In genomic region chr14:14120230-14121096, GRCm38 (mm10) we compare ENCODE assay signal across 8 mouse cellular contexts. TPM values are rescaled to one million over a fixed set of nuclear protein-coding genes. Genes with fewer than 3 reads are reported as not detected.
DNase-seq lines count a peak whose midpoint lies in the region; ATAC-seq and TF ChIP-seq lines count a peak whose summit lies in the region.

Gene Psmd6, minus strand, starts transcription at chr14:14120984.

- H3K27me3 ChIP-seq in forebrain, embryonic 15.5 days, result no peaks in the 10 kb centered on the region

- no peak within 1 kb of the TSS for H3K27ac ChIP-seq in ES-E14 (ENCODE audit: insufficient read depth, low read depth, low read length, poor library complexity, severe bottlenecking)
- peak within 1 kb of the TSS; percentile 82 for H3K27ac ChIP-seq in forebrain, embryonic 15.5 days (replicated peaks)

- peak; percentile 98 for ATAC-seq in forebrain, embryonic 15.5 days (replicated peaks)
- peak; percentile 100 for ATAC-seq in neutrophil, adult 5-6 weeks (ENCODE audit: extremely low read depth, insufficient number of reproducible peaks, low FRiP score, poor library complexity, severe bottlenecking)

- TF ChIP-seq CTCF in lung, adult 2 months (IDR thresholded peaks at IDR 0.05; ENCODE audit: insufficient read depth, low read length), result peak; percentile 83

- peak within 1 kb of the TSS; percentile 95 for H3K4me2 ChIP-seq in forebrain, embryonic 15.5 days (replicated peaks)

- H3K4me1 ChIP-seq in ES-E14 (ENCODE audit: control insufficient read depth in 2 of 2, insufficient read depth in 2 of 2, low read length in 2 of 2, poor library complexity in 1 of 2), result peaks cover 0 to 4% of the 10 kb centered on the region in 2 experiments; a peak in 1 of 4 replicates
- H3K4me1 ChIP-seq in forebrain, embryonic 15.5 days, result peaks cover 22% of the 10 kb centered on the region
- peaks cover 7% of the 10 kb centered on the region for H3K4me1 ChIP-seq in lung, adult 2 months (ENCODE audit: control insufficient read depth, insufficient read depth, low read length)

- TF ChIP-seq POLR2A in lung, adult 2 months (IDR thresholded peaks at IDR 0.05; ENCODE audit: borderline replicate concordance, extremely low read depth, low read depth, low read length), result peak; percentile 65; the same call in 1 of the 2 replicates

- H3K9me3 ChIP-seq in ES-E14 (ENCODE audit: control insufficient read depth, insufficient read depth, low read depth, low read length), result no peaks in the 10 kb centered on the region; the same call in 1 of the 2 replicates
- H3K9me3 ChIP-seq in forebrain, embryonic 15.5 days, result no peaks in the 10 kb centered on the region

- intact Hi-C loops in heart, postnatal 25 days (cut with DNase I), result no loop called here

- H3K4me3 ChIP-seq in ES-E14 (ENCODE audit: insufficient read depth in 1 of 2, low read depth in 1 of 2, low read length in 2 of 2, poor library complexity in 1 of 2, severe bottlenecking in 1 of 2), result peak within 1 kb of the TSS; percentile 85 to 98
- peak within 1 kb of the TSS; percentile 76 for H3K4me3 ChIP-seq in forebrain, embryonic 15.5 days
- peak within 1 kb of the TSS; percentile 94 for H3K4me3 ChIP-seq in lung, adult 2 months (replicated peaks; ENCODE audit: extremely low read depth, low read depth, low read length)

- H3K36me3 ChIP-seq in ES-E14 (ENCODE audit: control insufficient read depth, insufficient read depth, low read length, poor library complexity, severe bottlenecking), result peaks cover 19% of the 10 kb centered on the region
- peaks cover 30% of the 10 kb centered on the region for H3K36me3 ChIP-seq in forebrain, embryonic 15.5 days

- DNase-seq in ES-E14 (ENCODE audit: low read depth, low spot score), result peak; percentile 58
- peak; percentile 86 for DNase-seq in cerebellum, adult 11-12 months
- peak; percentile 73 for DNase-seq in heart, postnatal 25 days (ENCODE audit: low spot score)
- DNase-seq in layer of hippocampus, adult 18-20 months (ENCODE audit: low spot score in 2 of 2), result peak; percentile 86 to 92
- DNase-seq in lung, adult 2 months, result peak; percentile 91
- peak; percentile 76 to 79 for DNase-seq in thymus, adult 18-20 months

- 1% methylated on average over 68 of the region's 68 CpGs for WGBS in forebrain, embryonic 15.5 days
- under 1% methylated on average over 68 of the region's 68 CpGs for WGBS in lung, adult 2 months

- H3K9ac ChIP-seq in ES-E14 (ENCODE audit: insufficient read depth, low read depth, low read length, poor library complexity, severe bottlenecking), result peak within 1 kb of the TSS; percentile 99
- H3K9ac ChIP-seq in forebrain, embryonic 15.5 days (replicated peaks), result peak within 1 kb of the TSS; percentile 85

- in situ Hi-C loops in ES-E14 (cut with MboI; ENCODE audit: low sequenced_read_pairs in 2 of 2, unreplicated experiment in 2 of 2), result no loop called here

TF ChIP-seq in ES-E14, 5 proteins besides CTCF, POLR2A, EP300 and RAD21:
- TF ChIP-seq ZC3H11A (IDR thresholded peaks at IDR 0.05; ENCODE audit: borderline replicate concordance, low read depth, low read length) (no peak), HCFC1 (IDR thresholded peaks at IDR 0.05; ENCODE audit: borderline replicate concordance, insufficient read depth, low read length) (peak; percentile 80), CHD2 (IDR thresholded peaks at IDR 0.05; ENCODE audit: low read depth, low read length) (no peak)
TF ChIP-seq in ES-E14: peak in this region for 1.

RNA-seq across cellular contexts. Expression of gene Psmd6, which starts in this region (rescaled TPM):
- 127 and 187 TPM in 2 replicates for total RNA-seq in ES-E14 (2012; rRNA removed)
- polyA plus RNA-seq in forebrain, embryonic 15.5 days (2015; fragmentation: Nextera tagmentation; extraction: Ambion mirVana), result 280 and 283 TPM in 2 replicates
- 10 to 100 TPM; 78.7 to 84.2 TPM for total RNA-seq in heart, postnatal 25 days (2021)
- total RNA-seq in layer of hippocampus, adult 18-20 months (2021), result 100 to 1,000 TPM; 121 to 122 TPM
- polyA plus RNA-seq in lung, adult 2 months (2012; rRNA removed), result 18.1 and 23.1 TPM in 2 replicates
- 108 and 128 TPM in 2 replicates for total RNA-seq in neutrophil, adult 5-6 weeks (2017)

Comparison
In these comparisons a context has a peak if more than half of its experiments do, and no peak if none do; other contexts are left out.
1. RNA of gene Psmd6 (polyA plus RNA-seq): 280 to 283 TPM in forebrain, embryonic 15.5 days; 18.1 to 23.1 TPM in lung, adult 2 months; every median in the first group is over 10 times any median in the second.
2. Peak in every context shown above with its lines, with median percentiles within 50 percentile points of each other: DNase-seq and H3K4me3 ChIP-seq.